In genomic region chr17:86967048-86967447, GRCm38 (mm10) we compare ENCODE assay signal across 25 mouse cellular contexts. TPM values are rescaled to one million over a fixed set of nuclear protein-coding genes. Genes with fewer than 3 reads are reported as not detected.
A peak's percentile ranks its signal among the peaks of the same experiment; 100 is the strongest.
DNase-seq lines count a peak whose midpoint lies in the region; ATAC-seq lines count a peak whose summit lies in the region.
"Had no signal": no experiment of that assay in that cellular context is flagged by ENCODE, and none has a peak within 500 bp of the region (broad histone marks: within the 10 kb centered on the region; RNA-seq: fewer than 3 reads in every experiment).

No protein-coding gene starts in this region.

- H3K4me3 ChIP-seq in heart, embryonic 14.5 days (ENCODE audit: control insufficient read depth in 1 of 2, insufficient read depth in 1 of 2, low read depth in 1 of 2, low read length in 2 of 2), result no peak overlapping the region
- H3K4me3 ChIP-seq in heart, embryonic 11.5 days (ENCODE audit: low read depth, low read length), result no peak overlapping the region
- H3K4me3 ChIP-seq in limb, embryonic 15.5 days, result no peak overlapping the region
- H3K4me3 ChIP-seq in limb, embryonic 10.5 days, result no peak overlapping the region
- H3K4me3 ChIP-seq in embryonic facial prominence, embryonic 15.5 days (replicated peaks), result no peak overlapping the region
- H3K4me3 ChIP-seq: embryonic facial prominence, embryonic 12.5 days; forebrain, embryonic 15.5 days; neural tube, embryonic 12.5 days had no signal

- ATAC-seq in heart, embryonic 14.5 days (ENCODE audit: insufficient number of reproducible peaks, insufficient read depth, low FRiP score, low read depth), result no peak
- no peak for ATAC-seq in heart, embryonic 11.5 days (replicated peaks; ENCODE audit: insufficient number of reproducible peaks, low FRiP score, low TSS enrichment)
- ATAC-seq in limb, embryonic 15.5 days (ENCODE audit: insufficient number of reproducible peaks, low FRiP score, low TSS enrichment, low read depth), result no peak
- no peak for ATAC-seq in embryonic facial prominence, embryonic 15.5 days (ENCODE audit: insufficient number of reproducible peaks, low FRiP score, low TSS enrichment, low read depth)
- ATAC-seq: forebrain, embryonic 15.5 days; hindbrain, postnatal 0 days; intestine, embryonic 16.5 days had no signal

- no peaks in the 10 kb centered on the region for H3K9me3 ChIP-seq in heart, embryonic 14.5 days (ENCODE audit: control insufficient read depth, low read length)
- H3K9me3 ChIP-seq in heart, embryonic 11.5 days (replicated peaks; ENCODE audit: control insufficient read depth, low read length), result no peaks in the 10 kb centered on the region
- no peaks in the 10 kb centered on the region for H3K9me3 ChIP-seq in limb, embryonic 15.5 days
- H3K9me3 ChIP-seq in limb, embryonic 10.5 days (replicated peaks), result no peaks in the 10 kb centered on the region
- H3K9me3 ChIP-seq in embryonic facial prominence, embryonic 15.5 days (replicated peaks), result no peaks in the 10 kb centered on the region
- H3K9me3 ChIP-seq: embryonic facial prominence, embryonic 12.5 days; forebrain, embryonic 15.5 days; neural tube, embryonic 12.5 days had no signal

- DNase-seq in limb, embryonic 10.5 days (ENCODE audit: low spot score), result no peak
- DNase-seq in brain, adult 2 months (ENCODE audit: low read depth, low spot score), result peak; percentile 38
- DNase-seq in cerebellum, adult 8-10 months, result no peak
- DNase-seq: kidney, postnatal 36 days; lung, postnatal 4 days; midbrain, embryonic 14.5 days; thymus, adult 2 months; thymus, postnatal 4 days had no signal

- 0 out of 2 replicates have a peak overlapping the region, but pooled peaks have one; percentile 55 for H3K4me2 ChIP-seq in heart, embryonic 14.5 days (ENCODE audit: low read length)
- H3K4me2 ChIP-seq in heart, embryonic 11.5 days, result no peak overlapping the region
- H3K4me2 ChIP-seq in limb, embryonic 15.5 days, result 0 out of 2 replicates have a peak overlapping the region, but pooled peaks have one; percentile 4
- H3K4me2 ChIP-seq in embryonic facial prominence, embryonic 15.5 days (replicated peaks), result no peak overlapping the region
- H3K4me2 ChIP-seq: embryonic facial prominence, embryonic 12.5 days; forebrain, embryonic 15.5 days; neural tube, embryonic 12.5 days had no signal

- H3K27ac ChIP-seq in heart, embryonic 14.5 days (replicated peaks in 1 of 2; ENCODE audit: control insufficient read depth in 1 of 2, insufficient read depth in 1 of 2, low read depth in 2 of 2, low read length in 2 of 2), result peak overlapping the region; percentile 92 to 96
- H3K27ac ChIP-seq in heart, embryonic 11.5 days (ENCODE audit: low read depth, low read length), result no peak overlapping the region; the same call in 1 of the 2 replicates
- H3K27ac ChIP-seq in limb, embryonic 15.5 days, result no peak overlapping the region
- H3K27ac ChIP-seq in limb, embryonic 10.5 days, result no peak overlapping the region
- peak overlapping the region; percentile 18; the same call in 1 of the 2 replicates for H3K27ac ChIP-seq in embryonic facial prominence, embryonic 15.5 days (replicated peaks)
- H3K27ac ChIP-seq: embryonic facial prominence, embryonic 12.5 days; forebrain, embryonic 15.5 days; neural tube, embryonic 12.5 days; stomach, postnatal 0 days had no signal

- peaks cover 44% of the 10 kb centered on the region for H3K36me3 ChIP-seq in heart, embryonic 14.5 days (ENCODE audit: control insufficient read depth, insufficient read depth, low read length)
- H3K36me3 ChIP-seq in heart, embryonic 11.5 days (ENCODE audit: control insufficient read depth, insufficient read depth, low read length), result peaks cover 2% of the 10 kb centered on the region; the same call in 1 of the 2 replicates
- H3K36me3 ChIP-seq in limb, embryonic 15.5 days, result peaks cover 20% of the 10 kb centered on the region
- H3K36me3 ChIP-seq in limb, embryonic 10.5 days, result peaks cover 49% of the 10 kb centered on the region
- peaks cover 13% of the 10 kb centered on the region for H3K36me3 ChIP-seq in embryonic facial prominence, embryonic 15.5 days
- H3K36me3 ChIP-seq: forebrain, embryonic 15.5 days had no signal

- H3K9ac ChIP-seq in heart, embryonic 14.5 days (ENCODE audit: low read length), result no peak overlapping the region
- H3K9ac ChIP-seq in heart, embryonic 11.5 days (ENCODE audit: low read depth, low read length), result no peak overlapping the region
- H3K9ac ChIP-seq in limb, embryonic 15.5 days, result no peak overlapping the region
- H3K9ac ChIP-seq in embryonic facial prominence, embryonic 15.5 days, result no peak overlapping the region
- H3K9ac ChIP-seq: embryonic facial prominence, embryonic 12.5 days; forebrain, embryonic 15.5 days; neural tube, embryonic 12.5 days had no signal

- H3K4me1 ChIP-seq in heart, embryonic 14.5 days (ENCODE audit: control insufficient read depth in 2 of 2, insufficient read depth in 2 of 2, low read length in 2 of 2), result peaks cover 33 to 52% of the 10 kb centered on the region in 2 experiments
- H3K4me1 ChIP-seq in heart, embryonic 11.5 days (ENCODE audit: control insufficient read depth, insufficient read depth, low read length), result peaks cover 32% of the 10 kb centered on the region
- H3K4me1 ChIP-seq in limb, embryonic 15.5 days, result peaks cover 60% of the 10 kb centered on the region
- peaks cover 34% of the 10 kb centered on the region for H3K4me1 ChIP-seq in limb, embryonic 10.5 days
- peaks cover 59% of the 10 kb centered on the region for H3K4me1 ChIP-seq in embryonic facial prominence, embryonic 15.5 days

- H3K27me3 ChIP-seq in heart, embryonic 14.5 days (ENCODE audit: control insufficient read depth, insufficient read depth, low read length), result no peaks in the 10 kb centered on the region
- H3K27me3 ChIP-seq in heart, embryonic 11.5 days (ENCODE audit: control insufficient read depth, insufficient read depth, low read length), result no peaks in the 10 kb centered on the region
- H3K27me3 ChIP-seq in limb, embryonic 15.5 days, result no peaks in the 10 kb centered on the region
- H3K27me3 ChIP-seq in limb, embryonic 10.5 days (ENCODE audit: low read depth, poor library complexity, severe bottlenecking), result no peaks in the 10 kb centered on the region
- H3K27me3 ChIP-seq in embryonic facial prominence, embryonic 15.5 days, result no peaks in the 10 kb centered on the region
- H3K27me3 ChIP-seq: embryonic facial prominence, embryonic 12.5 days; forebrain, embryonic 15.5 days; neural tube, embryonic 12.5 days had no signal

- 87% methylated on average over 12 of the region's 12 CpGs for WGBS in heart, embryonic 14.5 days
- WGBS in heart, embryonic 11.5 days (ENCODE audit: insufficient replicate concordance), result 89% methylated on average over 12 of the region's 12 CpGs
- WGBS in limb, embryonic 15.5 days, result 89% methylated on average over 12 of the region's 12 CpGs
- 92% methylated on average over 12 of the region's 12 CpGs for WGBS in limb, embryonic 10.5 days
- 89% methylated on average over 12 of the region's 12 CpGs for WGBS in embryonic facial prominence, embryonic 15.5 days

RNA-seq across cellular contexts. Expression of gene Rhoq, which starts 4.2 kb away (rescaled TPM):
- polyA plus RNA-seq in heart, embryonic 14.5 days (2014; fragmentation: Nextera tagmentation; extraction: Ambion mirVana), result 28.0 and 33.5 TPM in 2 replicates
- polyA plus RNA-seq in heart, embryonic 11.5 days (2014; fragmentation: Nextera tagmentation; extraction: Ambion mirVana), result 21.9 and 24.7 TPM in 2 replicates
- polyA plus RNA-seq in limb, embryonic 15.5 days (2015; fragmentation: Nextera tagmentation; extraction: Ambion mirVana), result 22.0 and 23.0 TPM in 2 replicates
- polyA plus RNA-seq in limb, embryonic 10.5 days (2016; fragmentation: Nextera tagmentation; extraction: Ambion mirVana), result 10.5 and 13.3 TPM in 2 replicates
- polyA plus RNA-seq in embryonic facial prominence, embryonic 15.5 days (2015; fragmentation: Nextera tagmentation; extraction: Ambion mirVana), result 24.2 and 28.1 TPM in 2 replicates

RNA-seq across cellular contexts. Expression of gene Atp6v1e2, which starts 19.4 kb away (rescaled TPM):
- not detected in 2 replicates for polyA plus RNA-seq in heart, embryonic 14.5 days (2014; fragmentation: Nextera tagmentation; extraction: Ambion mirVana)
- not detected in 2 replicates for polyA plus RNA-seq in heart, embryonic 11.5 days (2014; fragmentation: Nextera tagmentation; extraction: Ambion mirVana)
- polyA plus RNA-seq in limb, embryonic 15.5 days (2015; fragmentation: Nextera tagmentation; extraction: Ambion mirVana), result 0.24 TPM in 1 of 2 replicates, not detected in the other
- not detected in 2 replicates for polyA plus RNA-seq in limb, embryonic 10.5 days (2016; fragmentation: Nextera tagmentation; extraction: Ambion mirVana)
- polyA plus RNA-seq in embryonic facial prominence, embryonic 15.5 days (2015; fragmentation: Nextera tagmentation; extraction: Ambion mirVana), result not detected in 2 replicates
- polyA plus RNA-seq: brain, embryonic 14.5 days; cortical plate, adult 2 months; embryonic facial prominence, embryonic 12.5 days; forebrain, embryonic 15.5 days; hindbrain, embryonic 11.5 days; kidney, embryonic 14.5 days; liver, adult 2 months; liver, embryonic 16.5 days; lung, embryonic 16.5 days; midbrain, embryonic 14.5 days; neural tube, embryonic 12.5 days; thymus, adult 2 months had no signal

RNA-seq across cellular contexts. Expression of gene Tmem247, which starts 49.9 kb away (rescaled TPM):
- not detected in 2 replicates for polyA plus RNA-seq in heart, embryonic 14.5 days (2014; fragmentation: Nextera tagmentation; extraction: Ambion mirVana)
- not detected in 2 replicates for polyA plus RNA-seq in heart, embryonic 11.5 days (2014; fragmentation: Nextera tagmentation; extraction: Ambion mirVana)
- polyA plus RNA-seq in limb, embryonic 15.5 days (2015; fragmentation: Nextera tagmentation; extraction: Ambion mirVana), result not detected in 2 replicates
- not detected in 2 replicates for polyA plus RNA-seq in limb, embryonic 10.5 days (2016; fragmentation: Nextera tagmentation; extraction: Ambion mirVana)
- polyA plus RNA-seq in embryonic facial prominence, embryonic 15.5 days (2015; fragmentation: Nextera tagmentation; extraction: Ambion mirVana), result not detected in 2 replicates
- polyA plus RNA-seq: brain, embryonic 14.5 days; cortical plate, adult 2 months; embryonic facial prominence, embryonic 12.5 days; forebrain, embryonic 15.5 days; hindbrain, embryonic 11.5 days; hindbrain, postnatal 0 days; intestine, embryonic 16.5 days; kidney, embryonic 14.5 days; liver, adult 2 months; liver, embryonic 16.5 days; lung, embryonic 16.5 days; midbrain, embryonic 14.5 days; neural tube, embryonic 12.5 days; stomach, postnatal 0 days; thymus, adult 2 months had no signal

RNA-seq across cellular contexts. Expression of gene Pigf, which starts 58.2 kb away (rescaled TPM):
- 12.5 and 16.4 TPM in 2 replicates for polyA plus RNA-seq in heart, embryonic 14.5 days (2014; fragmentation: Nextera tagmentation; extraction: Ambion mirVana)
- 17.9 and 20.0 TPM in 2 replicates for polyA plus RNA-seq in heart, embryonic 11.5 days (2014; fragmentation: Nextera tagmentation; extraction: Ambion mirVana)
- 28.3 and 30.4 TPM in 2 replicates for polyA plus RNA-seq in limb, embryonic 15.5 days (2015; fragmentation: Nextera tagmentation; extraction: Ambion mirVana)
- 32.7 and 44.3 TPM in 2 replicates for polyA plus RNA-seq in limb, embryonic 10.5 days (2016; fragmentation: Nextera tagmentation; extraction: Ambion mirVana)
- polyA plus RNA-seq in embryonic facial prominence, embryonic 15.5 days (2015; fragmentation: Nextera tagmentation; extraction: Ambion mirVana), result 25.6 and 28.4 TPM in 2 replicates

RNA-seq across cellular contexts. Expression of gene Cript, which starts 58.3 kb away (rescaled TPM):
- polyA plus RNA-seq in heart, embryonic 14.5 days (2014; fragmentation: Nextera tagmentation; extraction: Ambion mirVana), result 121 and 130 TPM in 2 replicates
- 118 and 125 TPM in 2 replicates for polyA plus RNA-seq in heart, embryonic 11.5 days (2014; fragmentation: Nextera tagmentation; extraction: Ambion mirVana)
- polyA plus RNA-seq in limb, embryonic 15.5 days (2015; fragmentation: Nextera tagmentation; extraction: Ambion mirVana), result 101 and 117 TPM in 2 replicates
- polyA plus RNA-seq in limb, embryonic 10.5 days (2016; fragmentation: Nextera tagmentation; extraction: Ambion mirVana), result 135 and 136 TPM in 2 replicates
- 114 and 117 TPM in 2 replicates for polyA plus RNA-seq in embryonic facial prominence, embryonic 15.5 days (2015; fragmentation: Nextera tagmentation; extraction: Ambion mirVana)

Comparison
In these comparisons a context has a peak if more than half of its experiments do, and no peak if none do; other contexts are left out.
1. H3K27ac ChIP-seq: peak in heart, embryonic 14.5 days (2 of 2) and embryonic facial prominence, embryonic 15.5 days (single experiment); none in heart, embryonic 11.5 days (single experiment), limb, embryonic 15.5 days (single experiment) and limb, embryonic 10.5 days (single experiment).
2. H3K4me2 ChIP-seq: peak in heart, embryonic 14.5 days (single experiment) and limb, embryonic 15.5 days (single experiment); none in heart, embryonic 11.5 days (single experiment) and embryonic facial prominence, embryonic 15.5 days (single experiment).